Mouse (Mus musculus) CD4-positive naive resting alpha-beta T cell, adult 76 days (primary cell): ENCODE measurements around the gene Rps10. TPM values are rescaled to one million over a fixed set of nuclear protein-coding genes. Genes with fewer than 3 reads are reported as not detected.

Experiments used
- total RNA-seq: library from RNA; stranded (reverse); gene quantifications from one replicate; pipeline ENCODE4 v1.2.4, GENCODE M21; 2023

Gene Rps10
- 2,982 TPM for total RNA-seq

GRCm38 (mm10) chr17:27636132-27637020 is at the start of gene Rps10:
Rps10 (minus strand) TSS chr17:27636669.

DNA sequence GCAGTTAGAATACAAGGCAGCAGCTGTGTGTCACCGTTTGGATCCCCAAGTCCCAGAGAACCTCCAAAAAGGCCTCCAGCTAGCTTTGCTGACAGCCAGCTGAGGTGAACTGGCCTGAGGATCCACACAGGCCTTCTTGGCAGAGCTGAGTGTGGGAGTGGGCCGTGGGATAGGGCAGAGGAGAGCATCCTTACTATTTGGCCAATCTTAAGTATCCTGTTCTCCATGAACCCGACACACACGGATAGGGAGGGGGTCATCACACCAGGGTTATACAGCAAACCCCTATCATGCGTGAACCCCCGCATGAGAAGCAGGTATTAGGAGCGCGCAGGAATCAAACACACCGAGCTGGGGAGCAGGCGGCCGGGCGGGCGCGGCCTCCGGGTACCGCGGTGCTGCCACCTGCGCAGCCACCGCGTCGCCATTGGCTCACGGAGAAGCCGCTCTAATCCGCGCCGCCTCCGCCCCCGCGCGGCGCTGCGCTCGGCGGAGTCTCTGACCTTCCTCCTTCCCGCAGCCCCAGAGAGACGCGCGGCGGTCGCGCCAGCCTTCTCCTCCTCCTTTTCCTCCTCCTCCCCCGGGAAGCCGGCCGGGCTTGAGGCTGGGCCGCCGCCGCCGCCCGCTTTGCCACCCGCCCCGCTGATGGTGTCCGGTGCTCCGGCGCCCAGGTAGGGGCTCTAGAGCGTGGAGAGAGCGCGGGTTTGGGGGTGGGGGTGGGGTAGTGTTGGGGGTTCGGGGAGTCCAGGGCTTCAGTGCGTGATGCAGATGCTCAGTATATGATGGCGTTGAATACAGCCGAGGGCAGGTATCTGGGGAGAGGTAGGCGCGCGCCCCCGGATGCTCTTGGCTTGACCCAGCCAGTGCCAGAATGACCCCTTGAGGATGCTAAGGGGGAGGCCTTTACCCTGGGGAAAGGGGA is 18.9 kb upstream of the Rps10 start, which contains the start of gene Pacsin1:
Gene Pacsin1 (plus strand): TSS at position 421 of the 922 bp plus-strand sequence.

DNA sequence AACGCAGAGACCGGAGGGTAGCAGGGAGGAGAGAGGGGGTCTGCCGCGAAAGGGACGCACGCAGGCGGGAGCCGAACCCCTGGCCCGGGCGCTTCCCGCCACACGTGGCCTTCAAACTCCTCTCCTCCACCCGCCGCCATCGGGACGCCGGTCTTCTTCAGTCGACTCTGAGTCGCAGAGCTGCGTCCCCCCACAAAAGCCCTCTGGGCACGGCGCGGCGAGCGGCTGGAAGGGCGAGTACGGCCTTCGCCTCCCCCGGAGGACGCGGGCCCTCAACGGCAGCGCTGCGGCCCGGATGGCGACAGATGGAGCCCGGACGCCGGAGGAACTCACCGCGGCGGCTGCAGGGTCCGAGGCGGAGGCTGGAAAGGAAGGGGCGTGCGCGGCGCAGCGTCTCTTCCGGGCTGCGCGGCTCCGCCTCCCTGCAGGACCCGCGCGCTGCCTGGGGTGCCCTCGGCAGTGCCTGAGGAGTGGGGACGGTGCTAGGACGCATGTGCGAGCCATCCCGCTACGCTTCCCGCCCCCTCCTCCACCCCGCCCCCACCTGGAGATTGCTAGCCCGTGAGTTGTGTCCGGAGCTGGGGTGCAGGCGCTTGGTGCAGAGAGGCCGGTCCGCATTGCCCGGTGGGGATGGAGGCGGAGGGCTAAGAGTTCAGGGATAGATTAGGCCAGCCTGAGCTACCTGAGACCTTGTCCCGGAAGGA is 1.4 kb downstream of the Rps10 start, which contains the start of gene RPS10-NUDT3:
Gene RPS10-NUDT3 (minus strand): TSS at position 352 of the 704 bp plus-strand sequence.

GRCm38 (mm10) chr17:27623360-27624326 is 12.8 kb downstream of the Rps10 start, which contains the start of gene Nudt3:
Nudt3 (minus strand) TSS chr17:27623495.

Other genes starting within 250 kb of the Rps10 start
- gene Grm4, start 115.3 kb downstream of the Rps10 start, total RNA-seq = not detected
- gene Hmga1, start 80.2 kb downstream of the Rps10 start, total RNA-seq = 41.8 TPM
- 41.7 TPM for gene AI413582, start 70.9 kb downstream of the Rps10 start, total RNA-seq
- 86.4 TPM for gene Nudt3, start 13.2 kb downstream of the Rps10 start, total RNA-seq
- gene RPS10-NUDT3, start 1.4 kb downstream of the Rps10 start, total RNA-seq = not detected
- 38.2 TPM for gene Pacsin1, start 18.8 kb upstream of the Rps10 start, total RNA-seq
- 1.2 TPM for gene Spdef, start 92.3 kb upstream of the Rps10 start, total RNA-seq
- 81.3 TPM for gene D17Wsu92e, start 184.0 kb upstream of the Rps10 start, total RNA-seq
- gene Snrpc, start 201.5 kb upstream of the Rps10 start, total RNA-seq = 68.9 TPM
- gene Uhrf1bp1, start 219.8 kb upstream of the Rps10 start, total RNA-seq = 4.4 TPM